Mouse (Mus musculus) layer of hippocampus, adult 8-10 months (tissue): Measurements from ENCODE around the gene Akap12. TPM values are rescaled to one million over a fixed set of nuclear protein-coding genes. Genes with fewer than 3 reads are reported as not detected.

Source experiments
- DNase-seq, 2 experiments: peaks; one replicate each; pipeline ENCODE4 v3.0.0; 2022; ENCODE audit warnings: low spot score in 2 of 2
- total RNA-seq, 4 experiments: library from RNA; stranded (reverse); gene quantifications; 2 replicates each; pipeline ENCODE4 v1.2.4; 2022

Akap12 gene
- total RNA-seq, 4 experiments from 2014 or later = 13.7 to 17.5 (median 14.1) TPM

DNA sequence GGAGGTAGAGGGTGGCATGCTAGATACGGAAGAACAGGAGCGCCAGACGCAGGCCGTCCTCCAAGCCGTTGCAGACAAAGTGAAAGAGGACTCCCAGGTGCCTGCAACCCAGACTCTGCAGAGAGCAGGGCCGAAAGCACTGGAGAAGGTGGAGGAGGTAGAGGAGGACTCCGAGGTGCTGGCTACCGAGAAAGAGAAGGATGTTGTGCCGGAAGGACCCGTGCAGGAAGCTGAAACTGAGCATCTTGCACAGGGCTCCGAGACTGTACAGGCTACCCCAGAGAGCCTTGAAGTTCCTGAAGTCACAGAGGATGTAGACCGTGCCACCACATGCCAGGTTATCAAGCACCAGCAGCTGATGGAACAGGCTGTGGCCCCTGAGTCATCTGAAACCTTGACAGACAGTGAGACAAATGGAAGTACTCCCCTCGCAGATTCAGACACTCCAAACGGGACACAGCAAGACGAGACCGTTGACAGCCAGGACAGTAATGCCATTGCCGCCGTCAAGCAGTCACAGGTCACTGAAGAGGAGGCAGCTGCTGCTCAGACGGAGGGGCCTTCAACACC is 89.8 kb downstream of the Akap12 start:
- no peak for DNase-seq

DNA sequence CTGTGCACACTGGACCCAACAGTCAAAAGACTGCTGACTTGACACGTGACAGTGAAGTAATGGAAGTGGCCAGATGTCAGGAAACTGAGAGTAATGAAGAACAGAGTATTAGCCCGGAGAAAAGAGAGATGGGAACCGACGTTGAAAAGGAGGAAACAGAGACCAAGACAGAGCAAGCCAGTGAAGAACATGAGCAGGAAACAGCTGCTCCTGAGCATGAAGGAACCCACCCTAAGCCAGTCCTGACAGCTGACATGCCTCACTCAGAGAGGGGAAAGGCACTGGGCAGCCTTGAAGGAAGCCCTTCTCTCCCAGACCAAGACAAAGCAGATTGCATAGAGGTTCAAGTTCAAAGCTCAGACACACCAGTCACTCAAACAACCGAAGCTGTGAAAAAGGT is 90.5 kb downstream of the Akap12 start:
- DNase-seq = no peak

DNA sequence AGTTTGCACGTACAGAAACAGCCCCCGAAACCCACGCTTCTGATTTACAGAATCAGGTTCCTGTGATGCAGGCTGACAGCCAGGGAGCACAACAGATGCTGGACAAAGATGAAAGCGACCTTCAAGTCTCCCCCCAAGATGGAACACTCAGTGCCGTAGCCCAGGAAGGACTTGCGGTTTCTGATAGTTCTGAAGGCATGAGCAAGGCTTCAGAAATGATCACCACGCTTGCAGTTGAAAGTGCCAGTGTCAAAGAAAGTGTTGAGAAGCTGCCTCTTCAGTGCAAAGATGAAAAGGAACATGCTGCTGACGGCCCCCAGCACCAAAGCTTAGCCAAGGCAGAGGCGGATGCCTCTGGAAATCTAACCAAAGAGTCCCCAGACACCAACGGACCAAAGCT is 91.3 kb downstream of the Akap12 start:
- no peak for DNase-seq

DNA sequence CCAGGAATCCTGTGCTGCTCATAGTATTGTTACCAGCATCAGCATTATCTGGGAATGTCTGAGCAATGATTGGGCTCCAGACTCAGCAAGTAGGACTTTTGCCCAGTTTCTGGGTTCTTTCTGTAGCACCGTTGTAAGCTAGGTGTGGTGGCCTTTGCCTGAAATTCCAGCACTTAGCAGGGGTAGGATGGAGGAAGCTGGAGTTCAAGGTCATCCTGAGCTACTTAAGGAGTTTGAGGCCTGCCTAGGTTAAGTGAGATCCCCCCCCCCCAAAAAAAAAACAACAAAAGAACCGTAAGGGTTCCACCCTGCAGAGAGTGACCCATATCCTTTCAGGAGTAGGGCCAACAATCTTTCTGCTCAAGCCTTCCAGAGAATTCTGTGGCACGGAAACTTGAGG is 98.4 kb downstream of the Akap12 start:
- DNase-seq = no peak

DNA sequence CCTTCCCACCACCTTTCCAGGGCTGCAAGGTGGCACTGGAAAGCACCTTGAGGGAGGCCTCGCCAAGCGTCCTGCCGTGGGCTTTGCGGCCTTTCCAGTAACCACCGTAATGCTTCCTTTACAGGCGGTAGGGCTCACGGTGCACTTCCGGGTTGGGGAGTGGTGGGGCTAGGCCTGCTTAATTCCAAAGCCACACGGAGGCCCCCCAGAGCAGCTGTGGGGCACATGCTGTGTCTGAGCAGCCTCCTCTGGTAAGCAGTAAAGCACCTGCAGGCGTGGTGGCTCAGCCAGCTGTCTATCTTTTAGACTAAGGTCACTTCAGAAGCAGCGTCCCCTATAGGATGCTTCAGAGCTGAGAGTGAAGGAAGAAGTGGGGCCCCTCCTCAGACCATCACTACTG is 103.9 kb downstream of the Akap12 start:
- DNase-seq = no peak

DNA sequence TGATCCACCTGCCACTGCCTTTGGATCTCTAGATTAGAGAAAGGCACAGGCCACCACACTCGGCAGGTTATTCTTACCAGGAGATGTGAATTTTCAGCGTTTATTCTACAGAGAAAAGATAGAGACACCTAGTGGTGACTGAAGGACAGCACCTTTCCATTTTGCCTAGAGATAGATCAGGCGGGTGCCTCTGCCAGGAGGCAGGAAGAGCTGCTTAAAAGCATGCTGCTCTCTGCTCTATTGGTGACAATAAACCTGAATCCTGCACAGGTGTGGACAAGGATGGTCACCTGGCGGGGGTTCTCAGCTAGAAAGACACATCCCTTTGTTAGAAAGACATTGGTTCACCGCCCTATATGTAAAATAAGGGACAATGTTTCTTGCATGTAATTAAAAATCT is 105.8 kb downstream of the Akap12 start:
- DNase-seq = peak in 1 of 2 experiments; percentile 39

DNA sequence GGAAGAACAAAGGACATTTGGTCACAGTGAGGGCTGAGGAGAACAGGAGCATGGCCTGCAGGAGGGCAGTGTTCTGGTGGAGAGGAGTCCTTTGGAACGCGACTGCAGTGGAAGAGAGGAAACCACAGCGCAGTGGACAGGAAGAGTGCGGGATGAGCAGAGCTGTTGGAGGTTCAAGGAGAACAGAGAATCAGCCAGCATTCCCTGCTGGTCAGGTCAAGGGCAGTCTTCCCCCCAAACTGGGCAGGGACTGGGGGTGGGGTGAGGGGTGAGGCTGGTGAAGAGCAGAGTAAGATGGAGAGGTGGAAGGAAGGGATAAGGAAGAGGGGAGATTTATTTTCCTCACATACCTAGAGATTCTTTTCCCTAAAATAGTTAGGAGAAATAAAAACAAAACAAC is 107.4 kb downstream of the Akap12 start:
- DNase-seq = no peak

DNA sequence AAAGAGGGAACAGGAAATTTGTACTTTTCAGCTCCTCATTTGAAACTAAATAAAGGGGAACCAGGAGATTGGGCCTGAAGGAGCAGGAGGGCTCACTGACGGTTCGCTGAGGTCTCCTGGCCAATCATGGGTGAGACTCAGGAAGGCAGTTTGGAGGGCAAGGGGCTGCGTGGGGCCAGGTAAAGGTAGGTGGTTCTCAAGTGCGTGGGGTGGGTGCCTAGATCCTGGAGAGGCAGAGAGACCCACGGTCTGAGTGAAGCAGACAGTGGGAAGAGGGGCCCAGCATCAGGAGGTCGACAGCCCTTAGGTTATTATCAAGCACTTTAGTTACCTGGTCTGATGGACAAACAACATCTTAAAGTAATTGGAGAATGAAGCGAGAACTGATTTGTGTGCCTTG is 108.1 kb downstream of the Akap12 start:
- no peak for DNase-seq

DNA sequence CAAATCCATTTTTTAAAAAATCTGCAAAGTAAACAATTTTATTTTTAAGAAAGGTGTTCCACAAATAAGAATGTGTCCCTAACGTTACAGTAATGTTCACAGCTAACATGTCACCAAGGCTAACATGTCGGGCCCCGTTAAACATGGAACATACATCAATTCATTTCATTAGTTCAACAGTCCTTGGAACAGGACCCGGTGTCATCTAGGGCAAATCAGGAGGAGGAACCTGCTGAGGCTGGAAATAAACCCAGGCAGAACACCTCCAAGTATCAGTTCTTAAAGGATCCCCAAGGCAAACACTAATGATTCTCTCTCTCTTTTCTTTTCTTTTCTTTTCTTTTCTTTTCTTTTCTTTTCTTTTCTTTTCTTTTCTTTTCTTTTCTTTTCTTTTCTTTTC is 108.6 kb downstream of the Akap12 start:
- no peak for DNase-seq

DNA sequence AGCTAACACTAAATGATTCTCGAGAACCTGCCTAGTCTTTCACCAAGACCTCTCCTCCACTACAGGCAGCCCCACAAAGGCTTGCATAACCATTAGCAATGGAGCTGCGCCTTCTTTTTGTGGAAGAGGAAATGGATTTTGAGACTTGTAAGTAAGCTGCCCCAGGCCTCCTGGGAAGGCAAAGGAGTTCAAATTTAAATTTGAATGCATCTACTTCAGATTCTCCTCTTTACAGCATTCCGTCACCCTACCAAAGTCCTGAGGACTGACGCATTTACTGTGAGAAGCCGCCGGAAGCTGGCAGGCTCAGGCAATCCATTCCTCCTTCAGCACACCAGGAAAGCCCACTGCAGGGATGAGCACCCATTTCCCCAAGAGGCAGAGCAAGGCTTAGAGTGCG is 109.1 kb downstream of the Akap12 start:
- no peak for DNase-seq

DNA sequence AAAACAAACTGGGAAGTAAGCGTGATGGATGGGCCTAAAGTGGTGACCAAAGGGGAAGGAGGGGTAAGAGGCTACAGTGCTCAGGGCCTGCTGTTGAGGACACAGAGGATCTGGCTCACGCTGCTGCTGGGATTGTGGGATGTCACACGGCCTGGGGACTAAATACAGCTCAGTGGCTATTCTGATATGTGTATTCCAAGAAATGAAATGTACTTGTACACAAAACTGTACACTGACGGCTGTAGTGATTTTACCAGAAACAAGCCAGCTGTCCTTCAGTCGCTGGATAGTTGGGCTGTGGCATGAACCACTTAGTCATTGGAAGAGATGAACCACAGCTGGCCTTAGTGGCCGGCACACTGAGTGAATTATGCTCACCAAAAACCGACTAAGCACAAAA is 110.3 kb downstream of the Akap12 start:
- no peak for DNase-seq

DNA sequence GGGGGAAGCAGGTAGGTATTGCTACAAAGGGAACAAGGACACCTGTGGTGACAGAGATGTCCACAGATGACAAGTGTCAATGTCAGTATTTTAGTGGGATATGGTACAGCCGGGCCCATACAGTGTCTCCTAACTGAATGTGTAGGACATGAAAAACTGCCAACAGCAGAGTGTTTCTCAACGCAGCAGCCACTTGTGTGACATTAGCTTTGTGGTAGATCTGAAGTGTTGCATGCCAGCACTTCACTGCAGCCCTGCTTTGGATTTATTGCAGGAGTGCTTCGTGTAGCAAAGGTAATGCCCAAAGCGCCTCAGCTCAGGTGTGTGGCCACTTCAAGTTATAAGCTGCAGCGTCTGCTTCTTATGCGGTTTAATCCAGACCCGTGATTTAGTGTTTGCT is 110.8 kb downstream of the Akap12 start:
- DNase-seq = no peak

DNA sequence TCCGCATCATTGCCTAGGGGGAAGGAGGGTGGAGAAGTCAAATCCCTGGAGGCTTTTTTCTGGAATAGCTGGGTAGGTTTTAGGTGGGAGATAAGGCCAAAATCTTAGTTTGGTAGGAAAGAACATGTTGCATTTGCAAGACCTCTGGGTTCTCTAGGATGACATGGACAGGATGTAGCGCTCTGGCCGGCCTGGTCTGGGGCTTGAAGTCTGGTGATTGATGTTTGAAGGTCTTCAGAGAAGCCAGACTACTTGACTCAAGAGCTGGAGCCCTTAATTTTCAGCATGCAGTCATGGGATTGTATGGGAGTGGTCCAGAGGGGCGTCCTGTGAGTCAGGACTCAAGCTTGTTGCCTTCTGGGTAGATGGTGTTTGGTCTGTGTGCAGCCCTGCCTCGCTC is 114.6 kb downstream of the Akap12 start:
- no peak for DNase-seq

DNA sequence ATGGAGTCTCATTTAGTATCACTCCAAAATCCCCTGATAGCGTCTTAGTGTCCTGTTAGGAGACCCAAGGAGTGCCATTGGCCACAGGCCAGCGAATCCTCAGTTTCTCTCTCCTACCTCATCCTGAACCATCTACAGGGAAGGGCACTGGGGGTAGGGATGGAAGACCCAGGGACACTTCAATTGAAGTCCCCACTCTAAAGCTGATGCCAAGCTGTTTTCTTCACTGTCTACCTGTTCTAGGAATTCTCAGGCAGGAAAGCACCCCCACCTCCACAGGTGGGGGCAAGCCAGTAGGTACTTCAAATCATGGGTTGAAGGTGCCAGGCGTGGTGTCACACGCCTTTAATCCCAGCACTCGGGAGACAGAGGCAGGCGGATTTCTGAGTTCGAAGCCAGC is 118.1 kb downstream of the Akap12 start:
- no peak for DNase-seq

DNA sequence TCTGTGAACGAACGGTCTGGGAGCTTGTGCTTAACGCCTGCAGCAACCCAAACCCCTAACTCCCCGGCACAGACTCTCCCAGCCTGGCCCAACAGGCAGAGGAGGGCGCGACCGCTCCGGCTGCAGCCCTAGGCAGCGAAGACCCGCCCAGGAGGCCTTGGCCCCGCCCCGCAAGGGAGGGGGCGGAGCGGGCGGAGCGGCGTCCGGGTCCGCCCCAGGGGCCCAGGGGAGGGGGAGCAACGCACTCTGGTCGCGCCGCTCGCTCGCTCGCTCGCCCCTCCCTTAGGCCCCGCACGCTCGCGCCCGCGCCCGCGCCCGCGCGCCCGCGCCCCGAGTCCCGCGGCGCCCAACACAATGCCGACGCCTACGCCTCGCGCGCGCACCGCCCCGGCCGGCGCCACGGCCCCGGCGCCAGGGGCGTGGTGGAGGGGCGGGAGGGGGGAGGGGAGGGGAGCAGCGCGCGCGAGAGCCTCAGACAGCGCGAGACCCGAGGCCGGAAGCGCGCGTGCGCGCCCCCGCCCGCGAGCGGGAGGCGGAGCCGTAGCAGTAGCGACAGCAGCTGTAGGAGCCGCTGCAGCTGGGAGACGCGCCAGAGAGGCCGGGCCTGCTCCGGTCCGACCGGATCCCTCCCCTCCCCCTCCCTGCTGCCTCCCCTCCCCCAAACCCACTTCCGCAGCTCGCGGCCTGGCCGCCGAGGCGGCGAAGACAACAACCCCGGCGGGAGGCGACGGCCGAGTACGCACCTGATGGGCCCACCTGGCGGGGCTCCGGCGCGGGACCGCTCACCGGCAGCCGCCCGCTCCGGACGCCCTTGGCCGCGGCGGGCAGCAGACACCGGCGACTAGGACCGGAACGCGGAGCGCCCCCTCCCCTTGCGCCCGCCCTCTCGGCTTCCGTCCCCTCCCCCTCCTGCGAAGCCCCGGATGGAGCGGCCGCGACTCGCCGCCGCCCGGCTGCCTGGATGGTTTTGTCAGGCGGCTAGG is 120.7 kb downstream of the Akap12 start:
- DNase-seq = peak; percentile 90 to 92

DNA sequence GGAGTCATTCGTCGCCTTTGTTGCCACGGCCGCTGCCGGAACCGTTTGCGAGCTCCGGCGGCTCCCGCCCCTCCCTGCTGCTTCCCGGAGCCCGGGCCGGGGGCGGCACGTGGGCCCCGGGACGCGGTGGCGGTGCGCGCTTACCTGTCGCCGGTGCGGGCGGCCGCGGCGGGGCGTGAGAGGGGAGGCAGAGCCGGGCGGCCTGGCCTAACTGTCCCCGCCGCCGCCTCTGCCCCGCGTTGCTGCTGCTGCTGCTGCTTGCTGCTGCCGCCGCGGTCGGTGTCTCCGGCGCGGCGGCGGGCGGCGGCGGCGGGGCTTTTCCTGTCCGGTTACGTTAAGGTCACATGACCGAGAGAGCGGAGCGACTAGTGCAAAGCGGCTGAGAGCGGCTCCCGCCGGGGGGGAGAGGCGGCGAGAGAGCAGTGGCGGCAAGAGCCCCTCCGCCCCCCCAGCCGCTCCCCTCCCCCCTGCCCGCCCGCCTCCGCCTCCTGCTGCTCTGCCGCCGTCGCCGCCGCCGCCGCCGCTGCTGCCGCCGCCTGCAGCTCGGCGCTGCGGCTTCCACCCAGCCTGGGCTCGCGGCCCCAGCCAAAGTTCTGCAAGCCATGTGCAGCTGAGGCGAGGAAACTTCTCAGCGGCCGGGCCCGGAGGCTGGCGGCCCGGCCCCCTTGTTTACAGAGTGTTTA is 121.7 kb downstream of the Akap12 start, which contains the start of gene Zbtb2:
Zbtb2 (minus strand) TSS at position 408 of the 683 bp plus-strand sequence.
- peak; percentile 54 to 58 for DNase-seq

DNA sequence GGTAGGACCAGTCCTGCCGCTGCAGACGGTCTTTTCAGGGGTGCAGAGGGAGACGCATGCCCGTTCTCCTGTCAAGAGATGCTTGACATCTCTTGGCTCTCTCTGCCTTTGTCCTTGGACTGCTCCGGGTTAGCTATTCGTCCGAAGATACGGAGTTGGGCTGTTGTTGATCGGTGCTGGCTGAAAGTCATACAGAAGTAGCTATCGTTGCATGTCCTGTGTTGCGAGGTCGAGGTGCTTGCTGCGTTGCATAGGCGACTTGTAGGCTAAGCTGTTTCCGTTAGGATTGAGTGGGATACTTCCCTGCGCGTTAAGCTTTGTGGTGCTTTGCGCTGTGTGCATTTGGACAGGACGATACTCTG is 122.2 kb downstream of the Akap12 start:
- DNase-seq = no peak

DNA sequence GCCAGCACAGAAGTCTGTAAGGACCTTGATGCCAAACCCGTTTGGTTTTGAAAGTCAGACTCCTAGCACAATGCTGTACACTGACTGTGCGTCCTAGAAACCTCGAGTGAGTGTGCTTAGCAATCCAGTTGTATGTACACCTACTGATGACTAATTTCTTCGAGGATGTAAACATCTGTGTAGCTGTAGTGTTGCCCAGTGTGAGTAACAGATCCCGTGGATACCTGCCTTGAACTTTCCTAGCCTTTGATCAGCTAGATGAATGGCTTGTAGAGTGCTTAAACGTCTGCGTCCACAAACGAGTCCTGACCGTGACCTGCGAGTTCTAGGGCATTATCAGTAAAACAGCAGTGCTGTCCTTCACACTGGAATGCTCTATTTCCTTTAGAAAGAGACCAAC is 122.9 kb downstream of the Akap12 start:
- DNase-seq = no peak

DNA sequence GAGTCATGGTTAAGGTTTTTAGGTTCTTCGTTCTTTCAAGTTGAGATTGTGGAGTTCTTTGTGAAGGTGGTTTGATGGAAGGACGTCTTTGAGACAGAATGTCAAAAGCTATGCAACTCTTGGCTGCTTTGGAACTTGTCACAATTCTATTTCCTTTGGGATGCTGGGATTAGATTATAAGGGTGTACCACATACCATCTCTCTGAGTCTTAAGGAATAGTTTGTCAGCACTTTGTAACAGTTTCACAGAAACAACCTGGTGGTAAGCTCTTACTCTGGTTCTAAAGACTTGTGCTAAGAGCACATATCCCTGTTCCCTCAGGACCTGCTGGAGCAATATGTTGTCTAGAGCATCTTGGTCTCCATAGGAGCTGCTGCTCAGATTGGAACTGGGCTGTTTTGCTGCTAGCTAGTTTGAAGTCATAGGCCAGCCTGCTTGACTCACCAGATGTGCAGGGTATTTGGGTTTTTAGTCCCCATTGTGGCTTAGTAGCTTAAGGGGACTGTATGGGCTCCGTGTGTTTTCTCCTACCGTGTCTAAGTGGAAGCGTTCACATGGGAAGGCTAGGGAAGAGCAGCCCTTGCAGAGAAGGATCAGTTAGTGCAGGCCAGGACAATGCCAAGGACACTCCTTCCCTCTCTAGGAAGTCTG is 123.4 kb downstream of the Akap12 start:
- DNase-seq = no peak

DNA sequence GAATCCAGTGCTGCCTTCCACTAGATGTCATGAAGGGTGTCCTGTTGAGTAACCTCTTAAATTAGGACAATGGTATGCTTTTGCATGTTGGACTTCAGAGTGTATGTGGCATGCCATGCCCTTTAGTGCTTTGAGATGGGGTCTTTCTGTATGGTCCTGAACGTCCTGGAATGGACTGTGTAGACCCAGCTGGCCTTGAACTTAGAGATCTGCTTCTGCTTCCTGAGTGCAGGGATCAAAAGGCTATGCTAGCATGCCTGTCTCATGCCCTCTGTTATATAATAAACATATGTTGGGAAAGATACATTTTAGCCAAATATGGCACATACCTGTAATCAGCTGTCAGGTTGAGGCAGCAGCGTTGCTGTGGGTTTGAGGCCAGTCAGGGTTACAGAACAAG is 124.4 kb downstream of the Akap12 start:
- no peak for DNase-seq

DNA sequence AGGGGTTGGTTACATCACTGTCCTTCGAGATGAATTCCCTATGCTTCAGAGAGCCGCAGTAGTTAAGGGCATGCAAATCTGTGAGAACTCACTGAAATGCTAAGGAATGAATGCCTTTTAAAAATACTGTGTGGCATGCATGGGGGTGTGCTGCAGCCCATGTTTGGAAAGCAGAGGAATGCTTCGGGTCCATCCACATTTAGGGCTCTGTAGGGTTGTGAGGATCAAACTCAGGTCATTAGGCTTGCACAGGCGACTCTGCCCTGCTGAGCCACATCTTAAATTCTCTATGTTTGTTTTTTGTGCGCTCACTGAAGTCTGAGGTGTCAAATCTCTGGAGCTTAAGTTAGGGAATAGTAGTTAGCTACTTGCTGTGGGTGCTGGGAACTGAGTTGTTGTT is 124.9 kb downstream of the Akap12 start:
- no peak for DNase-seq

DNA sequence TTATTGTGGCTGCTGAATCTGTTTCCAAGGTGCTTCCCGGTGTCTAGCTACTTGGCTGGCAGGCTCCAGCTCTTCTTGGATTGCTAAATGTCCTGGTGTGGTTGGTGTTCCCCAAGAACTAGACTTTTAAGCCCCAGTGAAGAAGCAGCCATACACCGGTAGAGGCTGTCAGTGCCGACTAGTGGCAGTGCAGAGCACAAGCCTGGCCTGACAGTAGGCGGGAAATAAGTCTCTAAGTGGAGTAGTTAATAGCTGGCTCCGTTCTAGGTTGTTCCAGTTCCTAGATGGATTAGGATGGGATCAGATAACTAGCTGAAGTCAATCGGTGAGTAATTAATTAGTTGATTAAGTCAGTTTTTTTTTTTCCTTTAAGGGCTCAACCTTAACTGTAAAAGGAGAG is 125.7 kb downstream of the Akap12 start:
- DNase-seq = no peak
